Mouse (Mus musculus) hindbrain, embryonic 14.5 days (tissue): ENCODE measurements around the gene Gp1ba. TPM values are rescaled to one million over a fixed set of nuclear protein-coding genes. Genes with fewer than 3 reads are reported as not detected.
A peak's percentile ranks its signal among the peaks of the same experiment; 100 is the strongest.

Experiments used
- ATAC-seq: fragments of 200-750 bp; cut with Nextera tagmentation; 2 replicates; pipeline ENCODE4 v1.8.0; 2017; ENCODE audit warnings: moderate number of reproducible peaks, mild to moderate bottlenecking, moderate TSS enrichment, moderate library complexity; ENCODE audit not compliant: low FRiP score
- DNase-seq: peaks from one replicate; pipeline ENCODE4 v3.0.0-alpha.2; 2015; ENCODE audit warnings: low spot score
- H3K27ac ChIP-seq: fragments of 300-500 bp; sonication (generic); 2 replicates; pipeline ENCODE4 v1.5.1; 2014; ENCODE audit warnings: mild to moderate bottlenecking, moderate library complexity
- H3K27me3 ChIP-seq: fragments of 300-500 bp; sonication (generic); 2 replicates; pipeline ENCODE4 v1.6.1; 2014; ENCODE audit warnings: mild to moderate bottlenecking, low read length, mixed read lengths; ENCODE audit not compliant: control insufficient read depth, insufficient read depth
- H3K36me3 ChIP-seq: fragments of 300-500 bp; sonication (generic); replicated peaks from 2 replicates; pipeline ENCODE4 v1.6.1; 2014; ENCODE audit not compliant: control insufficient read depth, insufficient read depth
- H3K4me1 ChIP-seq: fragments of 300-500 bp; sonication (generic); replicated peaks from 2 replicates; pipeline ENCODE4 v1.6.1; 2014; ENCODE audit warnings: antibody characterized with exemption, low read length, mixed read lengths; ENCODE audit not compliant: control insufficient read depth, insufficient read depth
- H3K4me2 ChIP-seq: fragments of 300-500 bp; sonication (generic); replicated peaks from 2 replicates; pipeline ENCODE4 v1.6.1; 2014; ENCODE audit warnings: mild to moderate bottlenecking, moderate library complexity
- H3K4me3 ChIP-seq: fragments of 300-500 bp; sonication (generic); replicated peaks from 2 replicates; pipeline ENCODE4 v1.5.1; 2014; ENCODE audit warnings: mild to moderate bottlenecking, low read length
- H3K9ac ChIP-seq: fragments of 300-500 bp; sonication (generic); 2 replicates; pipeline ENCODE4 v1.6.1; 2014
- H3K9me3 ChIP-seq: fragments of 300-500 bp; sonication (generic); 2 replicates; pipeline ENCODE4 v1.6.1; 2016; ENCODE audit warnings: low read length; ENCODE audit not compliant: control insufficient read depth
- WGBS: fragments of 180-500 bp; shearing (Covaris S2); extraction: QIAGEN DNeasy Blood & Tissue Kit; methylation state at CpG from one replicate; pipeline ENCODE4 v1.1.7; 2014; 5-methylcytosine and 5-hydroxymethylcytosine counted together
- polyA plus RNA-seq: library from polyadenylated mRNA; unstranded; fragments of >200 nt; fragmentation: Nextera tagmentation; extraction: Ambion mirVana; gene quantifications from 2 replicates; pipeline ENCODE4 v1.2.1, GENCODE M21; 2014

The Gp1ba gene
- polyA plus RNA-seq, 1 experiment from 2014 or later: 0.43 TPM

GRCm38 (mm10) chr11:70663101-70663500, 24.2 kb downstream of the Gp1ba start:
- H3K27ac ChIP-seq: no peak overlapping the region
- peaks cover 54% of the 10 kb centered on the region for H3K36me3 ChIP-seq

GRCm38 (mm10) chr11:70663957-70664356, 25.0 kb downstream of the Gp1ba start:
- Histone ChIP-seq H3K9me3 (no peaks in the 10 kb centered on the region), H3K9ac (no peak overlapping the region), H3K36me3 (peaks cover 54% of the 10 kb centered on the region), H3K4me2 (no peak overlapping the region), H3K27me3 (no peaks in the 10 kb centered on the region), H3K4me1 (peaks cover 7% of the 10 kb centered on the region), H3K4me3 (no peak overlapping the region), H3K27ac (no peak overlapping the region)
- no peak for ATAC-seq
- WGBS: 93% methylated on average over 6 of the region's 6 CpGs
- no peak for DNase-seq

More at GRCm38 (mm10) chr11:70663101-70663500, 24.2 kb downstream of the Gp1ba start:
- Histone ChIP-seq H3K9me3 (no peaks in the 10 kb centered on the region), H3K27me3 (no peaks in the 10 kb centered on the region), H3K9ac (no peak overlapping the region), H3K4me2 (no peak overlapping the region), H3K4me3 (no peak overlapping the region), H3K4me1 (peaks cover 6% of the 10 kb centered on the region)
- ATAC-seq (no peak), DNase-seq (no peak)
- 94% methylated on average over 8 of the region's 8 CpGs for WGBS

GRCm38 (mm10) chr11:70664741-70665140, 25.8 kb downstream of the Gp1ba start:
- H3K27ac ChIP-seq: no peak overlapping the region
- ATAC-seq (no peak), DNase-seq (no peak)
- 95% methylated on average over 9 of the region's 9 CpGs for WGBS
- H3K27me3 ChIP-seq: no peaks in the 10 kb centered on the region
- H3K9ac ChIP-seq: no peak overlapping the region
- no peak overlapping the region for H3K4me3 ChIP-seq
- H3K36me3 ChIP-seq: peaks cover 49% of the 10 kb centered on the region
- H3K9me3 ChIP-seq: no peaks in the 10 kb centered on the region
- no peak overlapping the region for H3K4me2 ChIP-seq
- peaks cover 7% of the 10 kb centered on the region for H3K4me1 ChIP-seq

GRCm38 (mm10) chr11:70666687-70667086, 27.8 kb downstream of the Gp1ba start:
- H3K4me3 ChIP-seq: no peak overlapping the region
- H3K27me3 ChIP-seq: no peaks in the 10 kb centered on the region
- H3K27ac ChIP-seq: no peak overlapping the region
- ATAC-seq: no peak
- no peaks in the 10 kb centered on the region for H3K9me3 ChIP-seq
- no peak overlapping the region for H3K9ac ChIP-seq
- H3K36me3 ChIP-seq: peaks cover 49% of the 10 kb centered on the region
- 96% methylated on average over 8 of the region's 8 CpGs for WGBS
- peaks cover 22% of the 10 kb centered on the region for H3K4me1 ChIP-seq
- no peak for DNase-seq
- H3K4me2 ChIP-seq: no peak overlapping the region

GRCm38 (mm10) chr11:70667271-70668150, 28.6 kb downstream of the Gp1ba start:
- ATAC-seq (no peak), DNase-seq (no peak)
- H3K9ac ChIP-seq: peak overlapping the region; percentile 64
- H3K36me3 ChIP-seq: peaks cover 47% of the 10 kb centered on the region
- peak overlapping the region; percentile 98 for H3K27ac ChIP-seq
- no peaks in the 10 kb centered on the region for H3K9me3 ChIP-seq
- no peaks in the 10 kb centered on the region for H3K27me3 ChIP-seq
- peak overlapping the region; percentile 81 for H3K4me2 ChIP-seq
- H3K4me3 ChIP-seq: peak overlapping the region; percentile 71
- peaks cover 22% of the 10 kb centered on the region for H3K4me1 ChIP-seq
- 83% methylated on average over 14 of the region's 14 CpGs for WGBS

GRCm38 (mm10) chr11:70668335-70668770, 29.4 kb downstream of the Gp1ba start:
- no peaks in the 10 kb centered on the region for H3K9me3 ChIP-seq
- 1% methylated on average over 15 of the region's 15 CpGs for WGBS
- peak overlapping the region; percentile 98 for H3K27ac ChIP-seq
- ATAC-seq (peak; percentile 42; the same call in 1 of the 2 replicates), DNase-seq (no peak)
- H3K27me3 ChIP-seq: no peaks in the 10 kb centered on the region
- peak overlapping the region; percentile 64 for H3K9ac ChIP-seq
- H3K4me2 ChIP-seq: peak overlapping the region; percentile 81
- peaks cover 45% of the 10 kb centered on the region for H3K36me3 ChIP-seq
- H3K4me1 ChIP-seq: peaks cover 22% of the 10 kb centered on the region
- peak overlapping the region; percentile 71 for H3K4me3 ChIP-seq

- H3K4me2 ChIP-seq: peak within 1 kb of the TSS; percentile 81
- 0% methylated on average over 44 of the region's 44 CpGs for WGBS
- peak within 1 kb of the TSS; percentile 85 for H3K9ac ChIP-seq
These were observed 30.0 kb downstream of the Gp1ba start, which contains the start of gene Spag7 for GRCm38 (mm10) chr11:70668771-70669505. Gene Spag7 (minus strand): TSS chr11:70669416.

GRCm38 (mm10) chr11:70669582-70670345, 30.8 kb downstream of the Gp1ba start:
- H3K27me3 ChIP-seq: no peaks in the 10 kb centered on the region
- ATAC-seq (peak; percentile 22; the same call in 1 of the 2 replicates), DNase-seq (peak; percentile 67)
- H3K9me3 ChIP-seq: no peaks in the 10 kb centered on the region
- H3K4me1 ChIP-seq: peaks cover 22% of the 10 kb centered on the region
- peak overlapping the region; percentile 71 for H3K4me3 ChIP-seq
- peak overlapping the region; percentile 98 for H3K27ac ChIP-seq
- peaks cover 43% of the 10 kb centered on the region for H3K36me3 ChIP-seq
- peak overlapping the region; percentile 85 for H3K9ac ChIP-seq
- WGBS: under 1% methylated on average over 31 of the region's 31 CpGs
- peak overlapping the region; percentile 81 for H3K4me2 ChIP-seq

More at GRCm38 (mm10) chr11:70668771-70669505, 30.0 kb downstream of the Gp1ba start, which contains the start of gene Spag7:
- Histone ChIP-seq H3K4me3 (peak within 1 kb of the TSS; percentile 71), H3K36me3 (peaks cover 45% of the 10 kb centered on the region), H3K4me1 (peaks cover 22% of the 10 kb centered on the region), H3K27ac (peak within 1 kb of the TSS; percentile 98), H3K27me3 (no peaks in the 10 kb centered on the region), H3K9me3 (no peaks in the 10 kb centered on the region)
- DNase-seq (peak; percentile 96), ATAC-seq (peak; percentile 96)
